Mouse (Mus musculus) thymus, postnatal 25 days (tissue): ENCODE measurements around the gene Traf3ip2.
A peak's percentile ranks its signal among the peaks of the same experiment; 100 is the strongest.

Experiments used
- DNase-seq: peaks from one replicate; pipeline ENCODE4 v3.0.0; 2022

Gene Traf3ip2

DNA sequence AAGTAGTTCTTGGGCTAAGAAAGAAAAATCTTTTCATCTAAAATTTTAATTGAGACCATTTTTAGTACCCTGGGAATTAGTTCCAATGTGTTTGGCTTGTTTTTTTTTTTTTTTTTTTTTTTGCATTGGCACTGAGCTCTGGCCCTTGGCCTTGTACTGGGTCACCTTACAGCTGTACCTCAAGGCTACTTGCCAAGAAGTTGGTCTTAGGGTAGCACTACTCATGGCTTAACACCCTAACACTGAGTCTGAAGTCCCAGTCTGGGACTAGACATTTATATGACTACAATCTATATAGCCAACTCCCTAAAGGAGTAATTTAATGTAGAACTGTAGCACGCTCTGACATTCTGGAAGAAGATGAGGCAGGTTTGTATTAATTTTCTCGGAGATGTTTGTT is 69.8 kb downstream of the Traf3ip2 start:
- no peak for DNase-seq

DNA sequence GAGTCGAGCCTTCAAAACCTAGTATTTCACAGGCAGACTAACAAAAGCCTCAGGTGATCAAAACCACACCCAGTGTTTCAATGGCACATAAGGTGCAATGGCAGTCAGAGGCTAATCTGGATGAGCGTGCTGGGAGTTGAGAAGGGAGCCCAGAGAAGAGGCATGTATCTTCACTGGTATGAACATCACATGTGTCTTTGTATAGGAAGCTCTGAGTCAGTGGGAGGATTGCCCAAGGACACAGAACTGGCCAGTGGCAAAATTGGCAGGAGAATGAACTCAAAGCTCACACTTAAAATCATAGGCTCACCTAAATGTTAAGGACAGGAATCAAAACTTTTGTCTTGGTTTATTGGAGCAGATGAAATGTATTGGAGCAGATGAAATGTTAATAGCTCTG is 70.7 kb downstream of the Traf3ip2 start:
- no peak for DNase-seq

DNA sequence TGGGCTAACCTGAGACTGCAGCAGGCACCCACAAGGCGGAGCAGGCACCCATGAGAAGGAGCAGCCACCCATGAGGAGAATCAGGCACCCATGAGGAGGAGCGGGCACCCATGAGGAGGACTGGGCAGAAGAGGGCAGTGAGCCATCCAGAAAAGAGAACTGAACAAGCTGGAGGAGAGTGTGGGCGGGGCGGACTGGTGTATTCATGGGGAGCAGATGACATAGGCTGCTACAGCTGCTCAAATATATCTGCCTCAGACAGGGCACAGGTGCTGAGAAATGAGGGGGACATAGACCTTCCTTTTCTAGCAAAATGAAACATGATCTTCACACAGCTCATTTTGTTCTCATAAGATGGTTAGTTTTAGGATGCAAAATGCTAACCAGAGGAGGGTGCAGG is 74.1 kb downstream of the Traf3ip2 start:
- peak; percentile 5 for DNase-seq

DNA sequence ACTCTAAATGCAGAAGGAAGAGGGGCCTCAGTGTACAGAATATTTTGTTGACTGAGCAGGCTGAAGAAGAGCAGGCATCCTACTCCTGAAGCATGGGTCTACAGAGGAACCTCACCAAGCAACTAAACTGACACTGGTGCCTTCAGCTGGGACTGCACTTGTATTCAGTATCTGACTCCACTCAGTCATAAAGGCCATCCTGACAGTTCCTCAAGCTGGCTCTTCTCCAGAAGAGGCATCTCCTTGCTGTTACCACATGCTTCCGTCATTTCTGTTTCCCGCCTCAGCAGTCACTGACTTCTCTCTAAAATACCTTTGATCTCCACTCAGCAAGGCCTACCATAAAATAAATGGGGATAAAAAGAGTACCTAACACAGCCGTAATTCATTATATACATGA is 75.1 kb downstream of the Traf3ip2 start:
- DNase-seq, result no peak

DNA sequence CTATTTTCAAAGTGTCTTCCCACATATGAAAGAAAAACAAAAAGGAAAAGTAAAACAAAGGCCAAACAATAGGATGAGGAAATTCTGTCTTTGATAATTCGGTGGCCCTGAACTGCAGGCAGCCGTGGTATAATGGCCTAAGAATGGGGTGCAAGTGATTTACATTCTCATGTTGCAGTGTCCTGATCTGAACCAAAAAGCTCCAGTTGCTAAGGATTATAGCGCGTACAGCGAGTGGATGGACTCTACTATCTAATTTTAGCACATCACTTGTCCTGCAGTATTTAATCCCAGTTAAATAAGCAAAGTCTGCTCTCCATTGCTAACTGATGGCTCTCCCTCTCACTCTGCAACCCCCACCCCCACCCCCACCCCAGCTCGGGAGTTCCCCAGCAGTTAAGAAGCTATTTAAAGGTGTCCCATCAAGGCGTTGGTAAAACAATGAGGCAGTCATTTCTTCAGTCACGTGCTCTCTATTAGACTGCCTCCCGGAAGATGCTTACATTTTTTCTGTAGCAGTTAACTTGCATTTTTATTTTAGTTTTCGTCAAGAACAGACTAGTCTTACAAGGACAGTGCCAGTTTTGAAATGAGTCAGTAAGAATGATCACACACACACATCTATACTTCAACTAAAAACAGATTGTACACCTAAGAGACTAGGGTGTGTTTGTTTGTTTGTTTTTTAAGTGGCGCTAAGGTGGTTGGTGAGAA is 78.8 kb downstream of the Traf3ip2 start:
- no peak for DNase-seq

DNA sequence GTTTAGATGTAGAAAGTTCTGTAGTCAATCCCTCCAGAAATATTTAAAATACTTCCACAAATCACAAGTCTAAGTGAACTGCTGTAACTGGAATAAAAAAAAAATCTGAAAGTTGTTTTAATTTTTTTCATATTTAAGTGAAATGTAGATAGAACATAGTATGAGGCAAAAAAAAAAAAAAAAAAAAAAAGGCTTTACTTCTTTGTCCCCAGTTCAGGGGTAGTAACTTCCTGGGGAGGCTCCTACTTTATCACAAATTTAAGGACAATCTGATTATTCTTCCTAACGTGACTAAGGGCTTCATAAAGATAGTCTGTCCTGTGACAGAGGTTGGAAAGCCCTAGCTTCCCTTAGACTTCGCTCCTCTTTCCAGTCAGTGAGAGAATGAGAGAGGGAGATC is 79.4 kb downstream of the Traf3ip2 start:
- no peak for DNase-seq
